Mouse (Mus musculus): ENCODE results near the gene Fads3.

Gene Fads3

DNA sequence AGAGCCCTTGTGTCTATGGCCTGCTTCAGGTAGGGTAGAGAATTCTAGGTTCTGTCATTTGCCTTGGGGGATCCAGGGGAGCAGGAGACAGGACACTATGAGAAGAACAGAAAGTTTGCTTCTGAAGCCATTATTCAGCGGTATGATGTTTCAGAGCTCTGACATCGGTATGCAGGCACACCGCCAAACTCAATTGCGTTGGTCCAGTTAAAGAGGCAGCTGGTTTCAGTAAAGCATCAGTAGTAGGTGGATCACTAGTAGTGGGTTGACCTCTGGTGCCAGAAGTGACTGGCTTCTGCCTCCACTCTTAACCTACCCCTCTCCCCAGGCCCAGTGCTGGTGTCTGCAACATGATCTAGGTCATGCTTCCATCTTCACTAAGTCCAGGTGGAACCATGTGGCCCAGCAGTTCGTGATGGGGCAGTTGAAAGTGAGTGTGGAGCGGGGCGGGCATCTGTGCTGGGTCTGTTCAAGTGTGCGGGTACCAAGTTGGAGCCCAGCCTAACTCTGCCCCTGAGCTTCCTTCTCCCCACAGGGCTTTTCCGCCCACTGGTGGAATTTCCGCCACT lies 12.4 kb downstream of the Fads3 start:
- DNase-seq (ENCODE audit: low spot score): no peak

GRCm38 (mm10) chr19:10054361-10055075 lies 13.1 kb downstream of the Fads3 start:
- no peak for DNase-seq (ENCODE audit: low spot score)

DNA sequence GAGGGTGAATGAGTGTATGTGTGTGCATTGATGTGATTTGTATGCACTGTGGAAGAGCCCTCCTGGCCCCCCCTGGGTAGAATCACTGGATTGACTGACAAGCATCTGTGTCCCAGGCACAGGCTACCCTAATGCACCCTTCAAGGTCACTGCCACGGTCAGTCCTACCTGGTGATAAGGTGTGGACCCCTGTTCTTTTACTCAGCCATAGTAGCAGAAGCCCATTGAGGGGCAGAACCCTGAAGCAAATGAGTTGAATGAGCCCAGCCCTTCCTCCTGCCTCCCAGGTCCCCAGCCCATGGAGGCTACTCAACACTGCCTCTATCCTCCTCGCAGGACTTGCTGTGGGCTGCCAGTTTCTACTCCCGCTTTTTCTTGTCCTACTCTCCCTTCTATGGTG lies 13.9 kb downstream of the Fads3 start:
- DNase-seq (ENCODE audit: low spot score): no peak

DNA sequence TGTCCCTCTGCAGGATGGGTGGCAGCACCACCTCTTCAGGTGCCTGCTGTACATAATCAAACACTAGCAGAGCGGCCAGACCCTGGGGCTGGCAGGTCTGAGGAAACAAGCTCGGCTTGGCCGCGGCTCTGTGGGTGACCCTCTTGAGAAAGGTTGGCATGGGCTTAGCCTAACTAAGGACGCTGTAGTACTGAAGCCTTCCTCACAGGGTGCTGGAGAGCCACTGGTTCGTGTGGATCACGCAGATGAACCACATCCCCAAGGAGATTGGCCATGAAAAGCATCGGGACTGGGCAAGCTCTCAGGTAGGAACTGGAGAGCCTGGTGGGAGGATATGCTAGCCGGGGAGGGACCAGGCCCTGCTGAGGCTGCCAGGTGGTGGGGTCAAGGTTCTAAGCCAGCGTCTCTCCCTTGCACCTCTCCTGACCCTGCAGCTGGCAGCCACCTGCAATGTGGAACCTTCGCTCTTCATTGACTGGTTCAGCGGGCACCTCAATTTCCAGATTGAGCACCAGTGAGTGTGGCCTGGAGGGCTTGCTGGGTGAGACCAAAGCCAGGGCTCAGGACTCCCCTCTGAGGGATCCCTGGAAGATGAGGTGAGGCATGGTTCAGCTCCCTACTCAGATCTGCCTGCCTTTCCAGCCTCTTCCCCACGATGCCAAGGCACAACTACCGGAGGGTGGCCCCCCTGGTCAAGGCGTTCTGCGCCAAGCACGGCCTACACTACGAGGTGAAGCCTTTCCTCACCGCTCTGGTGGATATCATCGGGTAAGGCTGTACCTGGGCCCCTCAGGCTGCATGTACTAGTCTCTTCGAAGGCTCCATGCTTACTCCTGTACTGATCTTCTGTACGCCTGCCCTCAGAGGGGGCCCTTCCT lies 14.7 kb downstream of the Fads3 start:
- no peak for DNase-seq (ENCODE audit: low spot score)

DNA sequence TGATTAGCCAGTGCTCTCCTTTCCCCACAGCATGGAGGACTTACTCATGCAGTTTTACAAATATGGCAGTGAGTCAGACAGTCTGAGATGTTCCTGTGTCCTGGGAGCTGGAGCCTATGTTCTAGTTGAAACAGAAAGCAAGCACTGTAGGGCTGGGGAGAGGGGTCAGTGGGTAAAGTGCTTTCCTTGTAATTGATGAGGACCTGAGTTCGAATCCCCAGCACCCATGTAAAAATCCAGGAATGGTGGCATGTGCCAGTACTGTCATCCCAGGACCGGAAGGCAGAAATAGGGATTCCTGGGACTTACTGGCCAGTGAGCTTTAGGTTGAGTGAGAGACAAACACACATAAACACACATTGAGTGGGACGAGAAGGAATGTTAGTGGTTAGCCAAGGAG lies 15.3 kb downstream of the Fads3 start:
- DNase-seq (ENCODE audit: low spot score): no peak

DNA sequence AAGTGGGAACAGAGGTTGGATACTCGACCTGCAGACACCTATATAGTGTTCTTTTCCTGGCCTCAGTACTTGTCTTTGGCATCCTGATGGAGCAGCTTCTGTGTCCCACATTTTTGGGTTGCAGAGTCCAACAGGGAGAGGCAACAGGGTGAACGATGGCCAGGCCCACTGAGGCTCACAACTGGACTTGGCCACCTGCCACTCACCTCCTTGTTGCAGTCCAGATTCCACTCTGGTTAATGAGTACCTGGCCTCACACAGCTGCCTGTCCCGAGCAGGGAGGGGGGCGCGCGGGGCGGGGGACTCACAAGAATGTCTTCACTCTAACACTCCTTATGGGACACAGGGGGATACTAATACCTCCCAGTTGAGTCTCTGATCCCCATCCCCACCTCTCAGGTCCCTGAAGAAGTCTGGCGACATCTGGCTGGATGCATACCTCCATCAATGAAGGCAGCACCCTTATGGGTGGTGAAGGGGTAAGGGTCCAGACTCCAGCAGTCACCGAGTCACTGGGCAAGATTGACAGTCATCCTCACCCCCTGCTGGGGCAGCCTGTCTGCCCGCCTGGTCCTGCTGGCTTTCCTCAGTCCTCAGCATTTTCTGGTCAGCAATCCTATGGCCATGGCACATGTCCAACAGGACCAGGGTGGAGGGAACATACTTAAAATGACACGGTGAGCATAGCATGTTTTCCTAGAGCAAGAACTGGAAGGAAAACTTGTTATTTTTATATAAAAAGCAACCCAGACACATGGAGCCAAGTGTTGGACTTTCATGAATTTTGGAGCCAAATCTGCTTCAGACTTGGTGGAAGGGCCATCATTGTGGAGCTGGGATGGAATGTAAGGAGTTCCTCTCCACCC lies 16.4 kb downstream of the Fads3 start:
- no peak for DNase-seq (ENCODE audit: low spot score)

DNA sequence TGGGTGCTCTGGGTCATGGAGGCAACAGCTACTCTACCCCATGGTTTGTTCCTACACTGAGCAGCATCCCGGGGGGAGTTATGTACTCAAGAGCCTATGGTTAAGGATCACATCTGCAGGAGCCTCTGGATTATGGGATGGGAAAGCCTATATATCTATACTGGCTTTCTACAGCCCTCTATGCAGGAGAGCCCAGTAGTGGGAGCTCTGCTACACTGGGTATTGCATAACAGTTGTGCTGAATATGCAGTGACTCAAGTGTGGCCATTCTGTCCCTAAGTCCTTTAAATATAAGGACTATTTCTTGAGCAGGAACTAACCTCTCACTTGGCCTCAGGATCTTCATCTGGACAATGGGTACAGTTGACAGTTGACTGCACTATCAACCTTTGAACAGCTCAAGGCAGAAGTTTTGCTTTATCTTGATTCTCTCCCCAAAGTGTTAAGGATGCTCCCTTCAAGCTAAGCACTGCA lies 17.0 kb downstream of the Fads3 start:
- DNase-seq (ENCODE audit: low spot score): no peak

- DNase-seq (ENCODE audit: low spot score): no peak
Measured at GRCm38 (mm10) chr19:10058876-10059427, 17.6 kb downstream of the Fads3 start.

DNA sequence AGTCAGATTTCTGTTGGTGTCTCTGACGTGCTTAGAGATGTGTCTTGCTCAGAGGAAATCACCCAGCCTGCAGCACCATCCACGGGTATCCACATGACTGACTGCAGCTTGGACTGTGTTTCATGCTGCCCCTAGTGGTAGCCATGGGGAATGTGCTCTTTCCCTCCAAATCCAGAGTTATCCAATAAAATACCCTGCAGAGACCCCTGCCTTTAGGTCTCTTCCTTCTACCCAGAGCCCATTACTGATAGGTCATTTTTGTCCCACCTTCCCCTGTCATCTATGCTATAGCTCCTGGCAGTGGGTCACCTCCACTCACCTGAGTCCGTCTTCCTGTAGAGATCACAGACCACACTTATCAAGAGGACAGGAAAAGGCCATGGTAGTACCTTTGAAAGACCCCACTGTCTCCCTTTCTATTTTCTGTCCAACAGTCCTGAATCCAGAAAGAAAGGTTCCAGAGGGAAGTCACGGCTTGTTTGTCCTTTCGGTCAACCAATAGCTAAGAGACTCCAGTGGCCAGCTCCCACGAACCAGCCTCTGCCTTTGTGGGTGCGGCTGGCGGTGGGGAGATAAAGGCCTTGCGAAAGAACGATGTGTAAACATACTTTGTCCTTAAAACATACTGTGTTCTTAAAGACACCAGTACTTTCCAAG lies 18.7 kb downstream of the Fads3 start:
- peak; percentile 62 for DNase-seq (ENCODE audit: low spot score)

GRCm38 (mm10) chr19:10060783-10061590 lies 19.6 kb downstream of the Fads3 start:
- DNase-seq (ENCODE audit: low spot score): no peak

- no peak for DNase-seq (ENCODE audit: low spot score)
Measured at GRCm38 (mm10) chr19:10061624-10062023, 20.3 kb downstream of the Fads3 start.

DNA sequence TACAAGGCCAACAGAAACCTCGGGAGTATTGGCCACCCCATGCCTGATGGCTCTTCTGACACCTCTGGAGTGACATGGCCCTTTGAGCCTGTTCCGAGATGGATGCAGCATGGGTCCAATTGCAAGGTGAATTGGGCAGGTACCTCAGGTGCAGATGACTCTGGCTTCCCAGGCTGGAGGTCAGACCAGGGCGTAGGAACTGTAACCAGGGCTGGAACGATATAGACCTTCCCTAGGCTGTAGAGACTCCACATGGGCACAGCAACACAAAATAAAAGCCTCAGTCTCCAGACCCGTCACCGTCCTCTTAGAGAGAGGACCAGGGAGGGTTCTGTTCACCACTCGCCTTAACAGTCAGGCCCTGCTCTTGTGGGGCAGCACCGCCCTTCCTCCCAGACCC lies 20.9 kb downstream of the Fads3 start:
- DNase-seq (ENCODE audit: low spot score): no peak

DNA sequence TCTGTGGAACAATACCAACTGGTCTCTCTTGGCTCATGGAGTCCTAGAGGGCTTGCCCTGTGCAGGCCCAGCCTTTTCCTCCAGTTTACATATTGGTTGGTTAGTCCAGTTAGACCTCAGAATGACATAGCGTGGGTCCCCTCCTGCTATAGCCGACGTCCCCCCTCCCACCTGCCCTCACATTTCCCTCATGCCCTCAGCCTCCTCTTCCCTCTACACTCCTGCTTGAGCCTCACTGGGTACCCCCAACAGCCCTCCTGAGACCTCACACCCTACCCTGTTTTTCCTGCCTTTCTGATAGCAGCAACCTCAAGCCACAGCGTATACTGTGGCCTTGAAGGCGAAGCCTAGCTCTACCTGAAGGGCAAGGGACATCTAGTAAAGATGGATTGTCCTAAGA lies 21.5 kb downstream of the Fads3 start:
- no peak for DNase-seq (ENCODE audit: low spot score)

- DNase-seq (ENCODE audit: low spot score): no peak
Measured at GRCm38 (mm10) chr19:10064173-10065012, 23.0 kb downstream of the Fads3 start.

DNA sequence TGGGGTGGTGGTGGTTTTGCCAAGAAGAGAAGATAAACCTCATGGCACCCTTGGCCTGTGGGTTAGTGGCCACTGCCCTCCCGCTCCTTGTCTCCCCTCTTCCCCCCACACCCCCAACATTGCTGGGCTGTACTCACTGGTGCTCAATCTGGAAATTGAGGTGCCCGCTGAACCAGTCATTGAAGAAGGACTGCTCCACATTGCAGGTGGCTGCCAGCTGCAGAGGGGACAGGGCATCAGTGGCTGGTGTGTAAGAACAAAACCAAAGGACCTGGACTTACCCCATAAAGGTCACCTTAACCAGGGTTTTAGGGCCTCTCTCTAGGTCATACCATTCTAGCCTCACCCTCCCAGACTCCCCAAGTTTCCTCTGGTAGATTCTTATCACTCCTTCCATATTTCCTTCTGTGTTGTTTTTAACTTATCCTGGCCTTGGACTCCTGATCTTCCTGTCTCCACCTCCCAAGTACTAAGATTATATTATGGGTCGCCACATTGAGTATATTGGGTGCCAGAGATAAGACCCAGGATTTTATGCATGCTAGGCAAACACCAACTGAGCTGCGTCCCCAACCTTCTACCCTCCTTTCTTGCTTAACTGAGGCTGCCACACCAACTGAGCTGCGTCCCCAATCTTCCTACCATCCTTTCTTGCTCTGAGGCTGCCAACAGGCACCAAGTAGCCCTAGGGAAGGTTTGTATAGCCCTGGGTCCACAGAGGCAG lies 24.3 kb downstream of the Fads3 start:
- DNase-seq (ENCODE audit: low spot score): no peak

- no peak for DNase-seq (ENCODE audit: low spot score)
Measured at GRCm38 (mm10) chr19:10066189-10066500, 24.8 kb downstream of the Fads3 start.

DNA sequence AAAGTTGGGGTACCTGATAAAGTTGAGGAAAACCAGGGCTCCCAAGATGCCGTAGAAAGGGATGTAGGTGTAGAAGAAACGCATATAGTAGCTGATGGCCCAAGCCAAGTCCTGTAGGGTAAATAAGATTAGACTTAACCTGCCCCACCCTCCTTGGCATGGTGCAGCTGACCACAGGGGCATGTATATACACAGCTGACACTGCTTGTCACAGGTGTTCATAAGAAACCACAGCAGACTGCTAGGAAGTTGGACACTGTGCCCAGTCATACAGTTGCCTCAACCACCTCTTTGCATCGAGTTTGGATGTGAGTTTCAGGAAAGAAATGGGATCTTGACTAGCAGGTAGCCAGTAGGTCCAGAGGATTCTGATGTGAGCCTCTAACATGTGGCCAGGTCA lies 25.1 kb downstream of the Fads3 start:
- DNase-seq (ENCODE audit: low spot score): no peak

DNA sequence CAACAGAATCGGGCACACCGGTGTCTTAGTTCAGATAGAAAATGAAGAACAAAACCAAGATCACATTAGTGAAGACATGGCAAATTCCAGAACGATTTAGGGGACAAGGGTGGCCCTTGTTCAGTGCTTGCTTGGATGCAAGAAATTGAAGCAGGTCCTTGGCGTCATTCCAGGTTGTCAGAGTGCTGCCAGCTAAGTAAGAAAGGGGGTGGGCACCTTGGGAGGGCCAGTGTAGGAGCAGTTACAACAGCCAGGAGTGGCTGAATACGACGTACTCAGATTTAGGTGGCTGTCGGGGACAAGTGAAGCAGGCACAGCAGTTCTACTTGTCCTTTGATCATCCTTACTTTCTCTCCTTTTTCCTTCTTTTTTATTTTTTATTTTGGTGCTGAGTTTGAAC lies 26.3 kb downstream of the Fads3 start:
- no peak for DNase-seq (ENCODE audit: low spot score)

Measured in c-Kit-positive CD71-positive TER-119-positive erythroid progenitor cells, embryonic 14.5 days (primary cell).